Mouse (Mus musculus) lung, postnatal 0 days (tissue): ENCODE results near the gene Clec2l.

Source experiments
- CTCF ChIP-seq: IDR thresholded peaks from 2 replicates; pipeline ENCODE4 v1.5.1; 2016; ENCODE audit warnings: antibody characterized with exemption, mild to moderate bottlenecking
- EP300 ChIP-seq: IDR thresholded peaks from 2 replicates; pipeline ENCODE4 v1.6.1; 2016; ENCODE audit warnings: antibody characterized with exemption, mild to moderate bottlenecking, control low read depth

DNA sequence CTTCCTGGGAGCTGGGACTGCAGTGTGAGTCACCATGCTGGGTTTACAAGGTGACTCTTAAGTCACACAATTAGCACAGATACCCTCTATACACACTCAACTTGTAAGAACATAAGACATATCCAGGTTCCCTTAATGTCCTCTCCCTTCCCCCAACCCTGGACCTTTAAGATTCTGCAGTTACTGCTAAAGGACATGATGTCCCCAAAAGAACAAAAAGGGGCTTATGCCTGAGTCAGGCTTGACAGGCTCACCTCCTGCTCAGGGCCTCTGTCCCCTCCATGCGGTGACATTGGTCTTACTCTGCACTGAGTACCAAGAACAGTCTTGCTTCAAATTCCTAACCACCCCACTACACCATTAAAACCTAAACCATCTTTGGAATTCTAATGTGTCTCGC, 30.0 kb upstream of the Clec2l start:
- no peak for TF ChIP-seq CTCF
- TF ChIP-seq EP300, result no peak
